Mouse (Mus musculus) lung, adult 2 months (tissue): ENCODE results near the gene Arhgdig.

Experiments
- CTCF ChIP-seq: fragments of 200-500 bp; IDR thresholded peaks from 2 replicates; pipeline ENCODE4 v1.5.1; 2011; ENCODE audit warnings: mild to moderate bottlenecking, low read length, control low read depth; ENCODE audit not compliant: insufficient read depth
- POLR2A ChIP-seq: fragments of 200-500 bp; IDR thresholded peaks from 2 replicates; pipeline ENCODE4 v1.6.1; 2011; ENCODE audit warnings: low read depth, mild to moderate bottlenecking, control low read depth, low read length, borderline replicate concordance; ENCODE audit errors: extremely low read depth

DNA sequence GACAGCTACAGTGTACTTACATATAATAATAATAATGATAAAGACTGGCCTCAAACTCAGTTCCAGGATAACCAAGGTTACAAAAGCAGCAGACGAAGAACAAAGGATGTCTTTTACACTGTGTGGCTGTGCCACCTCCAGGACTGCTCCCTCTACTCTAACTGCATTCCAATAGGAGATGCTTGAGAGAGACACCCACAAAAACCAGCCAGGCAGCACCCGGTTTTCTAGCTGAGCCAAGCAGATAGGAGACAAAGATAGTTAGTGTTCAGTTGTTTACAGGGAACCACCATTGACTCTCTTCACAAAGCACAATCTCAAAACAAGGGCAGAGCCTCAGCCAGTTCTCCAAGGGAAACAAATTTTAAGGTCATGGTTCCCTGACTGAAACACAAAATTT lies 32.0 kb upstream of the Arhgdig start:
- TF ChIP-seq POLR2A (no peak), CTCF (no peak)
